Mouse (Mus musculus): ENCODE results near the gene Mapk12. TPM values are rescaled to one million over a fixed set of nuclear protein-coding genes. Genes with fewer than 3 reads are reported as not detected.

Gene Mapk12
- total RNA-seq, 2 experiments from 2014 or later = 24.4 to 24.8 TPM

- no peak for DNase-seq
Observed at GRCm38 (mm10) chr15:89092181-89092580, 48.3 kb downstream of the Mapk12 start.

GRCm38 (mm10) chr15:89090662-89091061 is 49.8 kb downstream of the Mapk12 start:
- no peak for DNase-seq

GRCm38 (mm10) chr15:89089248-89090051 is 51.1 kb downstream of the Mapk12 start:
- no peak for DNase-seq

GRCm38 (mm10) chr15:89088607-89089247 is 51.8 kb downstream of the Mapk12 start, which contains the start of gene Selenoo:
TSS of gene Selenoo (plus strand) at chr15:89089084.
- peak; percentile 94 to 96 for DNase-seq

GRCm38 (mm10) chr15:89084826-89085225 is 55.7 kb downstream of the Mapk12 start:
- DNase-seq = no peak

- no peak for DNase-seq
Observed at GRCm38 (mm10) chr15:89083906-89084305, 56.6 kb downstream of the Mapk12 start.

Small RNA genes lying within 50 kb of the gene (microRNA-seq; reads per million reads assigned to microRNA genes)
- gene Mir6958 (1.9 reads per million in 2 experiments), gene Mir7118 (0.27 to 0.38 reads per million in 2 experiments)

Other genes starting within 250 kb of the Mapk12 start
- not detected for gene Ttll8, start 186.3 kb downstream of the Mapk12 start, total RNA-seq (2021)
- not detected for gene Mlc1, start 161.7 kb downstream of the Mapk12 start, total RNA-seq (2021)
- gene Mov10l1, start 157.8 kb downstream of the Mapk12 start, total RNA-seq (2021) = 100 to 1,000 TPM; 115 to 121 TPM
- gene Panx2, start 81.0 kb downstream of the Mapk12 start, total RNA-seq (2021) = 1 to 10 TPM; 2.0 to 2.4 TPM
- gene Trabd, start 65.6 kb downstream of the Mapk12 start, total RNA-seq (2021) = 10 to 100 TPM; 46.6 to 56.5 TPM
- gene Selenoo, start 51.6 kb downstream of the Mapk12 start, total RNA-seq (2021) = 10 to 100 TPM; 16.1 to 16.5 TPM
- gene Tubgcp6, start 17.6 kb downstream of the Mapk12 start, total RNA-seq (2021) = 1 to 10 TPM; 7.4 to 8.5 TPM
- 1 to 10 TPM; 6.3 to 7.4 TPM for gene Hdac10, start 12.0 kb downstream of the Mapk12 start, total RNA-seq (2021)
- gene Mapk11, start 8.9 kb upstream of the Mapk12 start, total RNA-seq (2021) = 1 to 10 TPM; 2.7 to 3.0 TPM
- gene Plxnb2, start 40.1 kb upstream of the Mapk12 start, total RNA-seq (2021) = 10 to 100 TPM; 76.7 to 83.5 TPM
- 1 to 10 TPM; 8.3 to 9.6 TPM for gene Dennd6b, start 55.8 kb upstream of the Mapk12 start, total RNA-seq (2021)
- gene Ppp6r2, start 70.8 kb upstream of the Mapk12 start, total RNA-seq (2021) = 10 to 100 TPM; 75.1 to 76.9 TPM
- gene Sbf1, start 174.6 kb upstream of the Mapk12 start, total RNA-seq (2021) = 10 to 100 TPM; 57.6 to 57.8 TPM
- gene Adm2, start 182.0 kb upstream of the Mapk12 start, total RNA-seq (2021) = not detected
- gene Miox, start 193.7 kb upstream of the Mapk12 start, total RNA-seq (2021) = not detected
- gene Lmf2, start 215.0 kb upstream of the Mapk12 start, total RNA-seq (2021) = 10 to 100 TPM; 25.8 to 26.1 TPM
- 10 to 100 TPM; 50.7 to 62.9 TPM for gene Ncaph2, start 215.0 kb upstream of the Mapk12 start, total RNA-seq (2021)
- gene Sco2, start 233.1 kb upstream of the Mapk12 start, total RNA-seq (2021) = 10 to 100 TPM; 29.0 to 30.9 TPM
- under 1 TPM; 0.49 to 0.50 TPM for gene Tymp, start 236.3 kb upstream of the Mapk12 start, total RNA-seq (2021)
- 1 to 10 TPM in 1 of 2 experiments, under 1 TPM in 1; 0.72 to 1.7 TPM for gene Odf3b, start 238.6 kb upstream of the Mapk12 start, total RNA-seq (2021)
- gene Klhdc7b, start 244.2 kb upstream of the Mapk12 start, total RNA-seq (2021) = not detected